Mouse (Mus musculus) liver, embryonic 16.5 days (tissue): ENCODE results near the gene Vwa5b1. TPM values are rescaled to one million over a fixed set of nuclear protein-coding genes. Genes with fewer than 3 reads are reported as not detected.

Experiments
- ATAC-seq: fragments of 200-750 bp; cut with Nextera tagmentation; 2 replicates; pipeline ENCODE4 v1.8.0; 2017; ENCODE audit warnings: low read depth, mild to moderate bottlenecking, moderate number of reproducible peaks, moderate library complexity
- H3K27ac ChIP-seq: fragments of 300-500 bp; sonication (generic); 2 replicates; pipeline ENCODE4 v1.5.1; 2014; ENCODE audit warnings: mild to moderate bottlenecking, low read length
- H3K27me3 ChIP-seq: fragments of 300-500 bp; sonication (generic); 2 replicates; pipeline ENCODE4 v1.6.1; 2014; ENCODE audit warnings: low read depth, low read length, mixed read lengths; ENCODE audit not compliant: control insufficient read depth, insufficient read depth
- H3K36me3 ChIP-seq: fragments of 300-500 bp; sonication (generic); 2 replicates; pipeline ENCODE4 v1.6.1; 2014; ENCODE audit warnings: mild to moderate bottlenecking; ENCODE audit not compliant: control insufficient read depth, insufficient read depth
- H3K4me1 ChIP-seq: fragments of 300-500 bp; sonication (generic); 2 replicates; pipeline ENCODE4 v1.6.1; 2014; ENCODE audit warnings: low read depth, low read length, mixed read lengths; ENCODE audit not compliant: control insufficient read depth
- H3K4me2 ChIP-seq: fragments of 300-500 bp; sonication (generic); 2 replicates; pipeline ENCODE4 v1.6.1; 2014; ENCODE audit warnings: low read depth, low read length, mixed read lengths
- H3K4me3 ChIP-seq: fragments of 300-500 bp; sonication (generic); 2 replicates; pipeline ENCODE4 v1.5.1; 2014; ENCODE audit warnings: low read depth, mild to moderate bottlenecking, low read length
- H3K9ac ChIP-seq: fragments of 300-500 bp; sonication (generic); 2 replicates; pipeline ENCODE4 v1.6.1; 2014; ENCODE audit warnings: low read depth, low read length
- H3K9me3 ChIP-seq: fragments of 300-500 bp; sonication (generic); replicated peaks from 2 replicates; pipeline ENCODE4 v1.6.1; 2016; ENCODE audit warnings: low read length; ENCODE audit not compliant: control insufficient read depth
- WGBS: fragments of 180-500 bp; shearing (Covaris S2); extraction: QIAGEN DNeasy Blood & Tissue Kit; methylation state at CpG from one replicate; pipeline ENCODE4 v1.1.7; 2014; ENCODE audit not compliant: insufficient replicate concordance; 5-methylcytosine and 5-hydroxymethylcytosine counted together
- polyA plus RNA-seq: library from polyadenylated mRNA; unstranded; fragments of >200 nt; fragmentation: Nextera tagmentation; extraction: Ambion mirVana; gene quantifications from 2 replicates; pipeline ENCODE4 v1.2.1, GENCODE M21; 2015

The Vwa5b1 gene
- polyA plus RNA-seq, 1 experiment from 2014 or later, result not detected

GRCm38 (mm10) chr4:138596391-138597130, 39.1 kb downstream of the Vwa5b1 start:
- Histone ChIP-seq H3K4me2 (no peak overlapping the region), H3K27ac (no peak overlapping the region), H3K27me3 (no peaks in the 10 kb centered on the region), H3K36me3 (no peaks in the 10 kb centered on the region), H3K9me3 (no peaks in the 10 kb centered on the region), H3K9ac (no peak overlapping the region), H3K4me1 (no peaks in the 10 kb centered on the region), H3K4me3 (no peak overlapping the region)
- ATAC-seq, result no peak
- WGBS, result 63% methylated on average over 12 of the region's 12 CpGs

- no peaks in the 10 kb centered on the region for H3K4me1 ChIP-seq
- no peak for ATAC-seq
- H3K9ac ChIP-seq, result no peak overlapping the region
- H3K36me3 ChIP-seq, result no peaks in the 10 kb centered on the region
- no peak overlapping the region for H3K27ac ChIP-seq
- H3K4me3 ChIP-seq, result no peak overlapping the region
- no peaks in the 10 kb centered on the region for H3K9me3 ChIP-seq
- no peaks in the 10 kb centered on the region for H3K27me3 ChIP-seq
- H3K4me2 ChIP-seq, result no peak overlapping the region
Measured at GRCm38 (mm10) chr4:138584946-138585345, 50.7 kb downstream of the Vwa5b1 start.

GRCm38 (mm10) chr4:138582446-138582845, 53.2 kb downstream of the Vwa5b1 start:
- Histone ChIP-seq H3K9ac (no peak overlapping the region), H3K4me2 (no peak overlapping the region), H3K27me3 (no peaks in the 10 kb centered on the region), H3K9me3 (no peaks in the 10 kb centered on the region), H3K27ac (no peak overlapping the region), H3K4me1 (no peaks in the 10 kb centered on the region), H3K4me3 (no peak overlapping the region), H3K36me3 (no peaks in the 10 kb centered on the region)
- ATAC-seq, result no peak
- 56% methylated on average over 4 of the region's 4 CpGs for WGBS

- Histone ChIP-seq H3K4me3 (no peak overlapping the region), H3K9ac (no peak overlapping the region), H3K4me2 (no peak overlapping the region), H3K27me3 (no peaks in the 10 kb centered on the region), H3K27ac (no peak overlapping the region), H3K36me3 (no peaks in the 10 kb centered on the region), H3K4me1 (no peaks in the 10 kb centered on the region), H3K9me3 (no peaks in the 10 kb centered on the region)
- 58% methylated on average over 19 of the region's 19 CpGs for WGBS
- ATAC-seq, result no peak
Measured at GRCm38 (mm10) chr4:138578406-138578805, 57.3 kb downstream of the Vwa5b1 start.

GRCm38 (mm10) chr4:138576661-138577060, 59.0 kb downstream of the Vwa5b1 start:
- Histone ChIP-seq H3K27ac (no peak overlapping the region), H3K4me3 (no peak overlapping the region), H3K4me1 (no peaks in the 10 kb centered on the region), H3K4me2 (no peak overlapping the region), H3K27me3 (no peaks in the 10 kb centered on the region), H3K9me3 (no peaks in the 10 kb centered on the region), H3K36me3 (no peaks in the 10 kb centered on the region), H3K9ac (no peak overlapping the region)
- WGBS, result 62% methylated on average over 3 of the region's 4 CpGs
- ATAC-seq, result no peak

GRCm38 (mm10) chr4:138574800-138575606, 60.7 kb downstream of the Vwa5b1 start:
- H3K4me3 ChIP-seq, result no peak overlapping the region
- WGBS, result 61% methylated on average over 13 of the region's 13 CpGs

GRCm38 (mm10) chr4:138569928-138570327, 65.8 kb downstream of the Vwa5b1 start:
- H3K9me3 ChIP-seq, result no peaks in the 10 kb centered on the region
- no peaks in the 10 kb centered on the region for H3K27me3 ChIP-seq
- H3K9ac ChIP-seq, result no peak overlapping the region
- H3K4me3 ChIP-seq, result no peak overlapping the region
- H3K4me1 ChIP-seq, result no peaks in the 10 kb centered on the region
- H3K27ac ChIP-seq, result no peak overlapping the region
- no peaks in the 10 kb centered on the region for H3K36me3 ChIP-seq
- 0 out of 2 replicates have a peak, but pooled peaks have one; percentile 16 for ATAC-seq
- H3K4me2 ChIP-seq, result no peak overlapping the region
- WGBS, result 34% methylated on average over 11 of the region's 11 CpGs

More at GRCm38 (mm10) chr4:138574800-138575606, 60.7 kb downstream of the Vwa5b1 start:
- no peaks in the 10 kb centered on the region for H3K36me3 ChIP-seq
- no peak overlapping the region for H3K27ac ChIP-seq
- no peaks in the 10 kb centered on the region for H3K27me3 ChIP-seq
- no peaks in the 10 kb centered on the region for H3K4me1 ChIP-seq
- no peaks in the 10 kb centered on the region for H3K9me3 ChIP-seq
- no peak for ATAC-seq
- no peak overlapping the region for H3K9ac ChIP-seq
- no peak overlapping the region for H3K4me2 ChIP-seq

- 81% methylated on average over 2 of the region's 2 CpGs for WGBS
- no peak overlapping the region for H3K9ac ChIP-seq
- H3K9me3 ChIP-seq, result no peaks in the 10 kb centered on the region
- no peak for ATAC-seq
- H3K4me3 ChIP-seq, result no peak overlapping the region
- no peak overlapping the region for H3K4me2 ChIP-seq
- H3K36me3 ChIP-seq, result no peaks in the 10 kb centered on the region
- no peak overlapping the region for H3K27ac ChIP-seq
- H3K4me1 ChIP-seq, result no peaks in the 10 kb centered on the region
- no peaks in the 10 kb centered on the region for H3K27me3 ChIP-seq
Measured at GRCm38 (mm10) chr4:138568275-138568674, 67.4 kb downstream of the Vwa5b1 start.

- Histone ChIP-seq H3K4me1 (no peaks in the 10 kb centered on the region), H3K4me2 (no peak overlapping the region), H3K36me3 (no peaks in the 10 kb centered on the region), H3K27me3 (no peaks in the 10 kb centered on the region), H3K4me3 (no peak overlapping the region), H3K27ac (no peak overlapping the region), H3K9ac (no peak overlapping the region), H3K9me3 (no peaks in the 10 kb centered on the region)
- ATAC-seq, result no peak
- WGBS, result 11% methylated on average over 8 of the region's 8 CpGs
Measured at GRCm38 (mm10) chr4:138561986-138562385, 73.7 kb downstream of the Vwa5b1 start.
